Mouse (Mus musculus): Measurements from ENCODE around the gene Cadm4. TPM values are rescaled to one million over a fixed set of nuclear protein-coding genes. Genes with fewer than 3 reads are reported as not detected.

Cadm4 gene
- polyA plus RNA-seq, 1 experiment = 66.4 TPM

DNA sequence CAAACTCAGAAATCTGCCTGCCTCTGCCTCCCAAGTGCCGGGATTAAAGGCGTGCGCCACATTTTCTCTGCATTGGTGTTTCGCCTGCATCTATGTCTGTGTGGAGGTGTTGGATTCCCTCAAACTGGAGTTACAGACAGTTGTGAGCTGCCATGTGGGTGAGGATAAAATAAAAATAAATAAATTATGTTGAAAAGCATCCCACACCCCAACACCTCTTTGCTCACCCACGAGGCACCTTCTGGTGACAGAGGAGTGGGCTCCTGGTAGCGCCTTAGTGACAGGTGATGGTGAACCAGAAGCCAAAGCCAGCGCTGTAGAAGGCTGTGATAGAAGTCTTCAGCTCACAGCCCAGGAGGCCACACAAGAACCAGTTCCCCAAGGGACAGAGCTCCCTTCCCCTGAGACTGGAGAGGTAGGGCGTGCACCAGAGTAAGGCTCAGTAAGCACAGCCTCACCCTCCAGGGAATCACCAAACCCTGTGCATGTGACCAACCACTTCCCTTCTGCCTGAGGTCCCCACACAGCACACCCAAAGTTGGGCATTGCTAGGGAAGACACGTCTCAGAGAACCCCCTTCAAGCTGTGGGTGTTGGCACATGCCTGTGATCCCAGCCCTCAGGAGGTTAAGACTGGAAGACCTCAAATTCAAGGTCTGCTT lies 36.4 kb upstream of the Cadm4 start:
- Histone ChIP-seq H3K4me1 (ENCODE audit: control insufficient read depth, insufficient read depth, low read length) (no peaks in the 10 kb centered on the region), H3K36me3 (ENCODE audit: control insufficient read depth, insufficient read depth, low read length) (no peaks in the 10 kb centered on the region), H3K27ac (ENCODE audit: insufficient read depth, low read depth, low read length) (no peak overlapping the region), H3K27me3 (replicated peaks; ENCODE audit: control insufficient read depth, insufficient read depth, low read length) (no peaks in the 10 kb centered on the region), H3K4me3 (ENCODE audit: insufficient read depth, low read depth, low read length) (no peak overlapping the region)
- WGBS = 88% methylated on average over 9 of the region's 9 CpGs
- no peak for DNase-seq
- no peak for TF ChIP-seq POLR2A (IDR thresholded peaks at IDR 0.05; ENCODE audit: low read depth, low read length)
- no peak for TF ChIP-seq CTCF (conservative IDR thresholded peaks at IDR 0.05; ENCODE audit: insufficient read depth, insufficient read length, low read depth, low read length)

- Histone ChIP-seq H3K36me3 (ENCODE audit: control insufficient read depth, insufficient read depth, low read length) (no peaks in the 10 kb centered on the region), H3K4me1 (ENCODE audit: control insufficient read depth, insufficient read depth, low read length) (no peaks in the 10 kb centered on the region), H3K27ac (ENCODE audit: insufficient read depth, low read depth, low read length) (no peak overlapping the region), H3K4me3 (ENCODE audit: insufficient read depth, low read depth, low read length) (no peak overlapping the region), H3K27me3 (replicated peaks; ENCODE audit: control insufficient read depth, insufficient read depth, low read length) (no peaks in the 10 kb centered on the region)
- DNase-seq = no peak
- TF ChIP-seq POLR2A (IDR thresholded peaks at IDR 0.05; ENCODE audit: low read depth, low read length) (no peak), CTCF (conservative IDR thresholded peaks at IDR 0.05; ENCODE audit: insufficient read depth, insufficient read length, low read depth, low read length) (no peak)
- WGBS = 72% methylated on average over 7 of the region's 7 CpGs
Measured at GRCm38 (mm10) chr7:24446697-24447340, 35.0 kb upstream of the Cadm4 start.

- Histone ChIP-seq H3K4me3 (ENCODE audit: insufficient read depth, low read depth, low read length) (no peak overlapping the region), H3K27ac (ENCODE audit: insufficient read depth, low read depth, low read length) (no peak overlapping the region), H3K36me3 (ENCODE audit: control insufficient read depth, insufficient read depth, low read length) (no peaks in the 10 kb centered on the region), H3K4me1 (ENCODE audit: control insufficient read depth, insufficient read depth, low read length) (no peaks in the 10 kb centered on the region), H3K27me3 (replicated peaks; ENCODE audit: control insufficient read depth, insufficient read depth, low read length) (no peaks in the 10 kb centered on the region)
- WGBS = 51% methylated on average over 14 of the region's 14 CpGs
- no peak for DNase-seq
- TF ChIP-seq CTCF (conservative IDR thresholded peaks at IDR 0.05; ENCODE audit: insufficient read depth, insufficient read length, low read depth, low read length) (no peak), POLR2A (IDR thresholded peaks at IDR 0.05; ENCODE audit: low read depth, low read length) (no peak)
Measured at GRCm38 (mm10) chr7:24448782-24449517, 32.9 kb upstream of the Cadm4 start.

GRCm38 (mm10) chr7:24450585-24451017 lies 31.2 kb upstream of the Cadm4 start:
- Histone ChIP-seq H3K27ac (ENCODE audit: insufficient read depth, low read depth, low read length) (no peak overlapping the region), H3K4me3 (ENCODE audit: insufficient read depth, low read depth, low read length) (no peak overlapping the region), H3K4me1 (ENCODE audit: control insufficient read depth, insufficient read depth, low read length) (no peaks in the 10 kb centered on the region), H3K36me3 (ENCODE audit: control insufficient read depth, insufficient read depth, low read length) (no peaks in the 10 kb centered on the region), H3K27me3 (replicated peaks; ENCODE audit: control insufficient read depth, insufficient read depth, low read length) (no peaks in the 10 kb centered on the region)
- no peak for DNase-seq
- 70% methylated on average over 9 of the region's 9 CpGs for WGBS
- no peak for TF ChIP-seq POLR2A (IDR thresholded peaks at IDR 0.05; ENCODE audit: low read depth, low read length)
- no peak for TF ChIP-seq CTCF (conservative IDR thresholded peaks at IDR 0.05; ENCODE audit: insufficient read depth, insufficient read length, low read depth, low read length)

DNA sequence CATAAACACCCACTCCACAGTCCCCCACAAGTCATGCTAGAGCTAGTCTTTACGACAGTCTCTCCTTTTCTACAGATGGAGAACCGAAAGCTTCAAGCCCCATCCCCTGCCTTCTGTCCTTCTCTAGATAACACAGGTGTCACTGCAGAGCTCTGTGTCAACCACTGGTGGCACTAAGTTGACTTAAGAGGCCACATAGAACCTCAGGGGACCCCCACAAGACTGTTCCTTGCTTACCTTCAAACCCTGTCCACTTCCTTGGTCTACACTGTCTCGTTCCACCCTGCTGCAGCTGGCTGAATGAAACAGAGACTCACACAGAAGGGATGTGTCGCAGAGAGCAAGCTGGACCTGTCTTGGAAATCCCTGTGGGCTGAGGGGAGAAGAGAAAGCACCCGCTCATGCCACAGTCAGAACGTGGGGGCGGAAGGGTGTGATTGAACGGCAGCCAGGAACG lies 29.9 kb upstream of the Cadm4 start, which contains the start of gene Irgc1:
Gene Irgc1 (minus strand): TSS at position 443 of the 457 bp plus-strand sequence.
- 52% methylated on average over 9 of the region's 9 CpGs for WGBS

GRCm38 (mm10) chr7:24454199-24454598 lies 27.6 kb upstream of the Cadm4 start:
- Histone ChIP-seq H3K4me1 (ENCODE audit: control insufficient read depth, insufficient read depth, low read length) (no peaks in the 10 kb centered on the region), H3K4me3 (ENCODE audit: insufficient read depth, low read depth, low read length) (no peak overlapping the region), H3K27ac (ENCODE audit: insufficient read depth, low read depth, low read length) (no peak overlapping the region), H3K36me3 (ENCODE audit: control insufficient read depth, insufficient read depth, low read length) (no peaks in the 10 kb centered on the region), H3K27me3 (replicated peaks; ENCODE audit: control insufficient read depth, insufficient read depth, low read length) (no peaks in the 10 kb centered on the region)
- TF ChIP-seq POLR2A (IDR thresholded peaks at IDR 0.05; ENCODE audit: low read depth, low read length) = no peak
- TF ChIP-seq CTCF (conservative IDR thresholded peaks at IDR 0.05; ENCODE audit: insufficient read depth, insufficient read length, low read depth, low read length) = no peak
- WGBS = 78% methylated on average over 2 of the region's 2 CpGs
- DNase-seq = no peak

More for the DNA sequence above, 29.9 kb upstream of the Cadm4 start, which contains the start of gene Irgc1:
- H3K27ac ChIP-seq (ENCODE audit: insufficient read depth, low read depth, low read length) = no peak within 1 kb of the TSS
- H3K4me3 ChIP-seq (ENCODE audit: insufficient read depth, low read depth, low read length) = no peak within 1 kb of the TSS
- H3K36me3 ChIP-seq (ENCODE audit: control insufficient read depth, insufficient read depth, low read length) = no peaks in the 10 kb centered on the region
- TF ChIP-seq POLR2A (IDR thresholded peaks at IDR 0.05; ENCODE audit: low read depth, low read length) = no peak
- no peak for TF ChIP-seq CTCF (conservative IDR thresholded peaks at IDR 0.05; ENCODE audit: insufficient read depth, insufficient read length, low read depth, low read length)
- no peaks in the 10 kb centered on the region for H3K27me3 ChIP-seq (replicated peaks; ENCODE audit: control insufficient read depth, insufficient read depth, low read length)
- no peak for DNase-seq
- H3K4me1 ChIP-seq (ENCODE audit: control insufficient read depth, insufficient read depth, low read length) = no peaks in the 10 kb centered on the region

DNA sequence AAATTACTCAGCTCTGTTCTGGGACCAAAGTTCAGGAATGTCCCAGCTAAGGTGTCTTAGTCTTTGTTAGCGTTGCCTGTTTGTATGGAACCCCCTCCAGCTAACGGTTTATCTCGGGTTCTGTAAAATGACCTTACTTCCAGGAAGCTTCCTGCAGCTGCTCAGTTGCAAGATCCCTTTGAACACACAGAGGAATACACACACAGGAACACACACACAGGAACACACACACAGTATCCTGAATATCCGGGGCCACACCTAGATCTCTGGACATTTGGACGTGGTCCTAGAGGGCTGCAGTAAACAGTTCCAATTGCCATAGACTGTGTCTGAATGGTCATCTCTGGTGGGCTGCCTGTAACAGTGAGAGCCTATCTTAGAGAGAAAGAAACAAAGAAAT lies 26.1 kb upstream of the Cadm4 start:
- WGBS = 68% methylated on average over 5 of the region's 5 CpGs
- Histone ChIP-seq H3K4me3 (ENCODE audit: insufficient read depth, low read depth, low read length) (no peak overlapping the region), H3K27me3 (replicated peaks; ENCODE audit: control insufficient read depth, insufficient read depth, low read length) (no peaks in the 10 kb centered on the region), H3K36me3 (ENCODE audit: control insufficient read depth, insufficient read depth, low read length) (no peaks in the 10 kb centered on the region), H3K27ac (ENCODE audit: insufficient read depth, low read depth, low read length) (peak overlapping the region; percentile 46), H3K4me1 (ENCODE audit: control insufficient read depth, insufficient read depth, low read length) (0 out of 2 replicates have a peak, but pooled peaks cover 3% of the 10 kb centered on the region)
- TF ChIP-seq POLR2A (IDR thresholded peaks at IDR 0.05; ENCODE audit: low read depth, low read length) = no peak
- no peak for TF ChIP-seq CTCF (conservative IDR thresholded peaks at IDR 0.05; ENCODE audit: insufficient read depth, insufficient read length, low read depth, low read length)
- DNase-seq = peak; percentile 72

All from kidney, adult 2 months (tissue).